ENCODE assay signal across 9 mouse cellular contexts in the genomic region with DNA sequence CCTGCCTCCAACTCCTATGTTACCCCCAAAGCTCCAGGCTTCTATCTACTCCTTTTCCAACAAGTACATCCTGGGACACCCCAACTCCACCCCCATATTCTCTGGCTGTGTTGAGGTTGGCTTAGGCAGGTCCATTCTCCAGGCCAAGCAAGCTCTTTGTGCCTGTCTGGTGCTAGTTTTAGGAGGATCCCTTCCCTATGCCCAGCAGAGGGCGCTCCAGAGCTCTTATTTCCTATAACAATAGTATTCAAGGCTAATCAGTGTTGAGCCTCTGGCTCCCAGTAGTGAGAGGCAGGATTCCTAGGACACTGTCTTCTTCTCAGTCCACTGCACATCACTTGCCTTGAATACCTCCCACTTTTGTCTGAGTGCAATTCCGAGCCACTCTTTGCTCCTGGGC. TPM values are rescaled to one million over a fixed set of nuclear protein-coding genes. Genes with fewer than 3 reads are reported as not detected.
DNase-seq lines count a peak whose midpoint lies in the region; ATAC-seq and TF ChIP-seq lines count a peak whose summit lies in the region.
"Had no signal": no experiment of that assay in that cellular context is flagged by ENCODE, and none has a peak within 500 bp of the region (broad histone marks: within the 10 kb centered on the region; RNA-seq: fewer than 3 reads in every experiment).

No protein-coding gene starts in this region.

- intact Hi-C loops in gastrocnemius, postnatal 36 days (cut with DNase I): loop anchor here (2.0 kb wide), 1 partner anchor 39 kb away; a partner anchor contains a TSS

- no peak overlapping the region for H3K4me2 ChIP-seq in heart, embryonic 11.5 days
- no peak overlapping the region for H3K4me2 ChIP-seq in limb, embryonic 14.5 days (replicated peaks; ENCODE audit: low read depth, low read length, severe bottlenecking)

- H3K4me3 ChIP-seq in heart, embryonic 11.5 days (ENCODE audit: low read depth, low read length): no peak overlapping the region
- H3K4me3 ChIP-seq in limb, embryonic 14.5 days (replicated peaks; ENCODE audit: low read length): no peak overlapping the region
- H3K4me3 ChIP-seq: myocyte had no signal

- no peaks in the 10 kb centered on the region for H3K9me3 ChIP-seq in heart, embryonic 11.5 days (replicated peaks; ENCODE audit: control insufficient read depth, low read length)
- H3K9me3 ChIP-seq in limb, embryonic 14.5 days (ENCODE audit: control insufficient read depth, low read length): no peaks in the 10 kb centered on the region

- peaks cover 1% of the 10 kb centered on the region; the same call in 1 of the 2 replicates for H3K36me3 ChIP-seq in heart, embryonic 11.5 days (ENCODE audit: control insufficient read depth, insufficient read depth, low read length)
- peaks cover 18% of the 10 kb centered on the region for H3K36me3 ChIP-seq in limb, embryonic 14.5 days (ENCODE audit: control insufficient read depth, insufficient read depth, low read length)

- peak; percentile 87 to 97 for DNase-seq in heart, adult 18-20 months
- peak; percentile 86 for DNase-seq in gastrocnemius, postnatal 36 days
- peak; percentile 95 for DNase-seq in kidney, adult 9 months
- DNase-seq in limb, embryonic 14.5 days (ENCODE audit: low spot score): peak; percentile 95
- DNase-seq in natural killer cell, adult 2 months (ENCODE audit: low spot score in 2 of 2): peak; percentile 75 to 82
- peak; percentile 60 to 78 for DNase-seq in spleen, postnatal 36 days (ENCODE audit: low spot score in 2 of 2)

- no peak for ATAC-seq in heart, embryonic 11.5 days (replicated peaks; ENCODE audit: insufficient number of reproducible peaks, low FRiP score, low TSS enrichment)
- peak; percentile 67 for ATAC-seq in common myeloid progenitor, adult 5-6 weeks (replicated peaks; ENCODE audit: low read depth, poor library complexity, severe bottlenecking)
- no peak for ATAC-seq in limb, embryonic 14.5 days (ENCODE audit: low FRiP score, low read depth)

- no peak overlapping the region for H3K9ac ChIP-seq in heart, embryonic 11.5 days (ENCODE audit: low read depth, low read length)
- no peak overlapping the region for H3K9ac ChIP-seq in limb, embryonic 14.5 days (ENCODE audit: low read depth, low read length, severe bottlenecking)

- H3K27ac ChIP-seq in heart, embryonic 11.5 days (ENCODE audit: low read depth, low read length): no peak overlapping the region
- H3K27ac ChIP-seq in limb, embryonic 14.5 days (replicated peaks; ENCODE audit: low read depth, low read length): no peak overlapping the region

- TF ChIP-seq POLR2A in limb, embryonic 14.5 days (IDR thresholded peaks at IDR 0.05; ENCODE audit: borderline replicate concordance, extremely low read depth, insufficient read depth, insufficient read length): no peak

- H3K27me3 ChIP-seq in heart, embryonic 11.5 days (ENCODE audit: control insufficient read depth, insufficient read depth, low read length): peaks cover 3% of the 10 kb centered on the region; the same call in 1 of the 2 replicates
- H3K27me3 ChIP-seq in limb, embryonic 14.5 days (ENCODE audit: control insufficient read depth, insufficient read depth, low read length): no peaks in the 10 kb centered on the region

- WGBS in heart, embryonic 11.5 days (ENCODE audit: insufficient replicate concordance): 6% methylated on average over 2 of the region's 2 CpGs
- WGBS in limb, embryonic 14.5 days: 12% methylated on average over 2 of the region's 2 CpGs

- H3K4me1 ChIP-seq in heart, embryonic 11.5 days (ENCODE audit: control insufficient read depth, insufficient read depth, low read length): peaks cover 9% of the 10 kb centered on the region
- peaks cover 18% of the 10 kb centered on the region for H3K4me1 ChIP-seq in limb, embryonic 14.5 days (ENCODE audit: control insufficient read depth, insufficient read depth, low read length)

RNA-seq across cellular contexts. Expression of a gene that starts 3.1 kb away (rescaled TPM):
- total RNA-seq in heart, adult 18-20 months (2021): under 1 TPM; 0.15 to 0.28 TPM
- 3.4 and 3.9 TPM in 2 replicates for polyA plus RNA-seq in heart, embryonic 11.5 days (2014; fragmentation: Nextera tagmentation; extraction: Ambion mirVana)
- total RNA-seq in common myeloid progenitor, adult 5-6 weeks (2017): 0.55 and 0.92 TPM in 2 replicates
- under 1 TPM; 0.17 to 0.18 TPM for total RNA-seq in gastrocnemius, postnatal 36 days (2021)
- 0.40 and 0.63 TPM in 2 replicates for polyA plus RNA-seq in limb, embryonic 14.5 days (2012; rRNA removed)
- polyA plus RNA-seq in limb, embryonic 14.5 days (2014; fragmentation: Nextera tagmentation; extraction: Ambion mirVana): 4.0 and 4.3 TPM in 2 replicates

RNA-seq across cellular contexts. Expression of a gene that starts 3.3 kb away (rescaled TPM):
- total RNA-seq in heart, adult 18-20 months (2021): 10 to 100 TPM; 20.0 to 21.0 TPM
- polyA plus RNA-seq in heart, embryonic 11.5 days (2014; fragmentation: Nextera tagmentation; extraction: Ambion mirVana): 2.7 and 3.3 TPM in 2 replicates
- 1.4 and 2.5 TPM in 2 replicates for total RNA-seq in common myeloid progenitor, adult 5-6 weeks (2017)
- 1 to 10 TPM; 8.9 to 9.7 TPM for total RNA-seq in gastrocnemius, postnatal 36 days (2021)
- polyA plus RNA-seq in limb, embryonic 14.5 days (2012; rRNA removed): 16.0 and 26.7 TPM in 2 replicates
- polyA plus RNA-seq in limb, embryonic 14.5 days (2014; fragmentation: Nextera tagmentation; extraction: Ambion mirVana): 3.8 and 5.2 TPM in 2 replicates

RNA-seq across cellular contexts. Expression of a gene that starts 15.8 kb away (rescaled TPM):
- total RNA-seq in heart, adult 18-20 months (2021): 100 to 1,000 TPM; 163 to 173 TPM
- 128 and 131 TPM in 2 replicates for polyA plus RNA-seq in heart, embryonic 11.5 days (2014; fragmentation: Nextera tagmentation; extraction: Ambion mirVana)
- 34.1 and 56.1 TPM in 2 replicates for total RNA-seq in common myeloid progenitor, adult 5-6 weeks (2017)
- total RNA-seq in gastrocnemius, postnatal 36 days (2021): 10 to 100 TPM; 35.3 to 38.4 TPM
- polyA plus RNA-seq in limb, embryonic 14.5 days (2012; rRNA removed): 58.3 and 63.2 TPM in 2 replicates
- 73.8 and 87.6 TPM in 2 replicates for polyA plus RNA-seq in limb, embryonic 14.5 days (2014; fragmentation: Nextera tagmentation; extraction: Ambion mirVana)

RNA-seq across cellular contexts. Expression of a gene that starts 18.7 kb away (rescaled TPM):
- total RNA-seq in heart, adult 18-20 months (2021): not detected
- polyA plus RNA-seq in heart, embryonic 11.5 days (2014; fragmentation: Nextera tagmentation; extraction: Ambion mirVana): 0.29 and 0.38 TPM in 2 replicates
- not detected in 2 replicates for total RNA-seq in common myeloid progenitor, adult 5-6 weeks (2017)
- not detected for total RNA-seq in gastrocnemius, postnatal 36 days (2021)
- polyA plus RNA-seq in limb, embryonic 14.5 days (2012; rRNA removed): 1.8 and 2.5 TPM in 2 replicates
- 0.58 and 0.61 TPM in 2 replicates for polyA plus RNA-seq in limb, embryonic 14.5 days (2014; fragmentation: Nextera tagmentation; extraction: Ambion mirVana)

RNA-seq across cellular contexts. Expression of a gene that starts 28.5 kb away (rescaled TPM):
- not detected for total RNA-seq in heart, adult 18-20 months (2021)
- not detected in 2 replicates for polyA plus RNA-seq in heart, embryonic 11.5 days (2014; fragmentation: Nextera tagmentation; extraction: Ambion mirVana)
- not detected in 2 replicates for total RNA-seq in common myeloid progenitor, adult 5-6 weeks (2017)
- not detected for total RNA-seq in gastrocnemius, postnatal 36 days (2021)
- not detected in 2 replicates for polyA plus RNA-seq in limb, embryonic 14.5 days (2012; rRNA removed)
- not detected in 2 replicates for polyA plus RNA-seq in limb, embryonic 14.5 days (2014; fragmentation: Nextera tagmentation; extraction: Ambion mirVana)
- polyA plus RNA-seq: myocyte had no signal
